Mouse (Mus musculus) embryo, embryonic 9.5 days (tissue): ENCODE measurements around the gene Rrp1b.
"Not testable (repeated sequence)": the region's sequence is repeated elsewhere in the genome, so short reads cannot be mapped to it uniquely, and the experiment has no call there.

Experiments used
- DNase-seq: peaks from one replicate; pipeline ENCODE4 v3.0.0-alpha.2; 2017; ENCODE audit errors: extremely low spot score

Gene Rrp1b

GRCm38 (mm10) chr17:32031684-32032083 is 4.2 kb upstream of the Rrp1b start:
- no peak for DNase-seq

- no peak for DNase-seq
Observed at GRCm38 (mm10) chr17:32034322-32034721, 1.6 kb upstream of the Rrp1b start.

GRCm38 (mm10) chr17:32036509-32037438 is 874 bp downstream of the Rrp1b start:
- no peak for DNase-seq

- no peak for DNase-seq
Observed at GRCm38 (mm10) chr17:32040263-32040662, 4.4 kb downstream of the Rrp1b start.

GRCm38 (mm10) chr17:32046541-32046940 is 10.6 kb downstream of the Rrp1b start:
- no peak for DNase-seq

GRCm38 (mm10) chr17:32048351-32048750 is 12.5 kb downstream of the Rrp1b start:
- no peak for DNase-seq

- DNase-seq = no peak
Observed at GRCm38 (mm10) chr17:32049914-32050313, 14.0 kb downstream of the Rrp1b start.

GRCm38 (mm10) chr17:32050609-32051008 is 14.7 kb downstream of the Rrp1b start:
- DNase-seq = no peak

- DNase-seq = no peak
Observed at GRCm38 (mm10) chr17:32052237-32053080, 16.6 kb downstream of the Rrp1b start.

- DNase-seq = no peak
Observed at GRCm38 (mm10) chr17:32053677-32054076, 17.8 kb downstream of the Rrp1b start.

GRCm38 (mm10) chr17:32057843-32058242 is 21.9 kb downstream of the Rrp1b start:
- no peak for DNase-seq

GRCm38 (mm10) chr17:32059084-32059483 is 23.2 kb downstream of the Rrp1b start:
- DNase-seq = no peak

GRCm38 (mm10) chr17:32061219-32061618 is 25.3 kb downstream of the Rrp1b start:
- no peak for DNase-seq

- no peak for DNase-seq
Observed at GRCm38 (mm10) chr17:32063654-32064053, 27.8 kb downstream of the Rrp1b start.

GRCm38 (mm10) chr17:32064762-32065161 is 28.9 kb downstream of the Rrp1b start:
- DNase-seq = not testable (repeated sequence)

- no peak for DNase-seq
Observed at GRCm38 (mm10) chr17:32067541-32067940, 31.6 kb downstream of the Rrp1b start.

- no peak for DNase-seq
Observed at GRCm38 (mm10) chr17:32068381-32068780, 32.5 kb downstream of the Rrp1b start.

- no peak for DNase-seq
Observed at GRCm38 (mm10) chr17:32068810-32069209, 32.9 kb downstream of the Rrp1b start.

- peak; percentile 83 for DNase-seq
Observed at GRCm38 (mm10) chr17:32073359-32073758, 37.5 kb downstream of the Rrp1b start.

GRCm38 (mm10) chr17:32074658-32075057 is 38.8 kb downstream of the Rrp1b start:
- DNase-seq = no peak

GRCm38 (mm10) chr17:32075164-32075563 is 39.3 kb downstream of the Rrp1b start:
- DNase-seq = peak; percentile 48

GRCm38 (mm10) chr17:32083351-32083750 is 47.5 kb downstream of the Rrp1b start:
- no peak for DNase-seq

- DNase-seq = no peak
Observed at GRCm38 (mm10) chr17:32087069-32087468, 51.2 kb downstream of the Rrp1b start.
